Mouse (Mus musculus) layer of hippocampus, postnatal 25 days (tissue): Measurements from ENCODE around the gene Pex5. TPM values are rescaled to one million over a fixed set of nuclear protein-coding genes. Genes with fewer than 3 reads are reported as not detected.

Experiments
- DNase-seq, 2 experiments: peaks; one replicate each; pipeline ENCODE4 v3.0.0; 2022; ENCODE audit warnings: mixed read lengths in 2 of 2, low spot score in 1 of 2; ENCODE audit errors: extremely low spot score in 1 of 2
- total RNA-seq, 2 experiments: library from RNA; stranded (reverse); gene quantifications; 2 replicates each; pipeline ENCODE4 v1.2.3; 2021

Gene Pex5
- 10 to 100 TPM; 55.5 to 58.9 TPM for total RNA-seq

DNA sequence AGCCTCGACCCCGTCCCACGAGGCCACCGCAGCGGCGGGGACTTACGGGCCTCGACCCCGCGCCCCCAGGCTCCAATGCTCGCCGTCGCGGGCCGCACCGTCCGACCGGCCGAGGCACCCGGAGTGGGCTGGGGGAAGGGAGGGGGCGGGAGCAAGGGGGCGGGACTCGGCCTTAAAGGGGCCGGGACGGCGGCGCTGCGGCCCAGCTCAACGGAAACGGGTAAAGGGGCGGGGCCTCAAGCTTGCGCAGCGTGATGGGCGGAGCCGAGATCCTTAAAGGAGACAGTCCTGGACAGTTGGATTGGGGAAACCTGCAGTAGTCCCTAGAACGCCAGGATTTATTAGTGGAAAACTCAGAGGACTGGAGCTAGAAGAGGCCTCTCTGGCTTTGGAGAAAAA lies at the start of gene Pex5:
Pex5 (minus strand) TSS at position 141 of the 399 bp plus-strand sequence.
- peak; percentile 85 to 86 for DNase-seq

DNA sequence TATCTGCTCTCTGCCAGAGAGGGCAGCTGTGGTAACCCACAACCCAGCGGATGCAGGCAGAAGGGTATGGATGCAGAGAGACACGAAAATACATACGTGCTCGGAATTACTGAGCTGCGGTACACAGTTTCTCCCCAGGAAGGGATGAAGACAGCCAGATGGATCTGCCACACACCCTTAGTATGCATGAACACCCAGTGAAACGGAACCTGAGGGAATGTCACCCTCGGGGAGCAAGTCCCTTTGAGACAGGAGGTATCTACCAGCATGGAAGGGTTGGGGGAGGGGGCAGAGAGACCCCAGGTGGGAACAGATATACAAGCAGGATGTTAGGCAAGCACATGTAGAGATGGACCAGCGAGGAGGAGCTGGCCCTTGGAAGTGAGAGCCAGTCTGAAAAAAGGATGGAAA lies 49.0 kb upstream of the Pex5 start:
- DNase-seq, result peak in 1 of 2 experiments; percentile 13

DNA sequence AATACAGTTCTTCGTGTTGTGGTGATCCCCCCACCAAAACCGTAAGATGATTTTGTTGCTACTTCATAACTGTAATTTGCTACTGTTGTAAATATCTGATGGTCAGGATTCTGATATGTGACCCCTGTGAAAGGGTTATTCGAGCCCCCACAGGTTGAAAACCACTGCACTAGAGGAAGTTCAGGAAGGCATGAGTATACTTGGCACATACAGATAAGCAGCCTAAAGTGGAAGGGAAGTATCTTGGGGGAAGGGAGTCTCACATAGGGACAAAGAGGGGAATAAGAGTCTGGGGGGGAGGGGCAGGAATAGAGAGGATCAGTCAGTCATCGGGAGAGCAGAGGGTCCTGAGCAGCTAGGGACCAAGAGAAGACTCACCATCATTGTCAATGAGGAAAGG lies 44.5 kb upstream of the Pex5 start:
- no peak for DNase-seq

- DNase-seq, result no peak
Measured at GRCm38 (mm10) chr6:124458505-124458904, 43.6 kb upstream of the Pex5 start.

GRCm38 (mm10) chr6:124457827-124458226 lies 43.0 kb upstream of the Pex5 start:
- no peak for DNase-seq

- DNase-seq, result no peak
Measured at GRCm38 (mm10) chr6:124456243-124456642, 41.4 kb upstream of the Pex5 start.

DNA sequence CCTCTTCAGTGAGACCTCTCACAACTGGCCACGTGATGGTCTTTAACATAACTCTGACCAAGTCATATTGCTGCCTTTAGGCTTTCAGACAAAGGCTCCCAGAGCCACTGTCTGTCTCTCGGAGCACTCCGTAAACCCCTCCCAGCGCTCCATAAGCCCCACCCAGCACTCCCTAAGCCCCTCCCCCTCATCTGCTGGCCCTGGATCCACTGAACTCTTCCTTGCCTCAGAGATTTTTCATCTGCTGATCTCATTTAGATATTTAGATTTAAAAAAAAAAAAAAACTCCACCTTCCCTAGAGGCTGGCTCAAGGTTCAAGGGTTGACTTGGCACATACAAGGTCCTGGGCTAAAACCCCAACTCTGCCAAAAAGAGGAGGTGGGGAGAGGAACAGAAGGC lies 38.9 kb upstream of the Pex5 start:
- no peak for DNase-seq

- no peak for DNase-seq
Measured at GRCm38 (mm10) chr6:124451995-124452394, 37.1 kb upstream of the Pex5 start.

- DNase-seq, result no peak
Measured at GRCm38 (mm10) chr6:124449668-124450383, 35.0 kb upstream of the Pex5 start.

- no peak for DNase-seq
Measured at GRCm38 (mm10) chr6:124448959-124449667, 34.2 kb upstream of the Pex5 start.

GRCm38 (mm10) chr6:124448186-124448852 lies 33.5 kb upstream of the Pex5 start:
- no peak for DNase-seq

DNA sequence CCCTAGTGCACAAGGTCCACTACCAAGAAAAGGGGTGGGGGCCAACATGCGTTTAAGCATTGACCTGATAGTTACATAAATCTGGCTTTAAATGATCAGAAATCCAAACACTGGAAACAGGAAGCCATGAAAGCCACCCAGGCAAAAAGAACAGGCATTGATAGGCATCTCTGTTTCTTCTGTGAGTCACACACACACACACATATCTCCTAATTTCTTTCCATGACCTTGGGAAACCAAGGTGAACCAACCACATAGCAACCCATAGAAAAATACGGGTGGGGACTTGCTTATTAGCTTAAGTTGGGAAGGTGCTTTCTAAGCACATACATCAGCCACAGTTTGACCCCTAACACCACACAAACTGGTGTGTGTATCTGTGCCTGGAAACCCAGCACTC lies 32.5 kb upstream of the Pex5 start:
- DNase-seq, result no peak

GRCm38 (mm10) chr6:124446459-124446858 lies 31.6 kb upstream of the Pex5 start:
- DNase-seq, result no peak

DNA sequence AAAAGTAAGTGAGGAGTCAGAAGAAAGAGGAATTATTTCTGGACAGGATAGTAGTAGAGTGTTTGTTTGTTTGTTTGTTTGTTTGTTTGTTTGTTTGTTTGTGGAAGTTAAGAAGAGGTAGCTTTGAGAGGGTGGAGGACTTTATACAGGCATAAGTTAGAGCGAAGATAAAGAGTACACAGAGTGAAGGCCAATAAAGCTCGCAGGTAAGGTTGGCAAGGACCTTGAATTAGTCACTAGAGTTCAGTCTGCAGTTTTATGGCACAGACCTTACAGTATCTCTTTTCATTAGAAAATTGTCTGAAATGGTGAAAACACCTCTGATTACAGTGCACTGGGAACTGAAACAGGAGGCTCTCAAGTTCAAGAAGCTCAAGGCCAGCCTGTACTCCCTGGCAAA lies 31.2 kb upstream of the Pex5 start:
- DNase-seq, result no peak

GRCm38 (mm10) chr6:124443338-124443737 lies 28.5 kb upstream of the Pex5 start:
- no peak for DNase-seq

DNA sequence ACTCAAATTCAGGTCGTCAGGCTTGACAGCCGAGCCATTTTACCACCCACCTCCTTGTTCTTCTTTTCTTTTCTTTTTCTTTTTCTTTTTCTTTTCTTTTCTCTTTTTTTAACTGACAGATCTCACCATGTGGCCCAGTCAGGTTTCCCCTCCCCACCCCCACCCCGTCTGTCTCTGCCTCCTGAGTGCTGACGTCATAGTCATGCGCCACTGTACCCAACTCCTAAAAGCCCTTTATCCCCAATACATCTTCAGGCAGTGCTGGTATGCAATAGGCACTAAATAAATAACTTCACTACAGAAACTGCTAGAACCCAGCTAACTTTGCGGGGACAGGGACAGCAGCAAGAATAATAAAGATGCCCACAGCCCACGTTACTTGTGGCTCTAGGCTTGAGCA lies 21.4 kb upstream of the Pex5 start:
- no peak for DNase-seq

GRCm38 (mm10) chr6:124435173-124435572 lies 20.3 kb upstream of the Pex5 start:
- no peak for DNase-seq

GRCm38 (mm10) chr6:124433688-124434324 lies 18.9 kb upstream of the Pex5 start:
- DNase-seq, result no peak

GRCm38 (mm10) chr6:124430784-124431495 lies 16.1 kb upstream of the Pex5 start:
- no peak for DNase-seq

- no peak for DNase-seq
Measured at GRCm38 (mm10) chr6:124430379-124430778, 15.5 kb upstream of the Pex5 start.
